Mouse (Mus musculus) forebrain, embryonic 12.5 days (tissue): ENCODE results near the gene Snx8. TPM values are rescaled to one million over a fixed set of nuclear protein-coding genes. Genes with fewer than 3 reads are reported as not detected.

Experiments used
- ATAC-seq: fragments of 200-750 bp; cut with Nextera tagmentation; 2 replicates; pipeline ENCODE4 v1.8.0; 2017; ENCODE audit warnings: moderate TSS enrichment; ENCODE audit not compliant: low FRiP score
- H3K27ac ChIP-seq: fragments of 300-500 bp; sonication (generic); 2 replicates; pipeline ENCODE4 v1.5.1; 2016; ENCODE audit warnings: mild to moderate bottlenecking
- H3K27me3 ChIP-seq: fragments of 300-500 bp; sonication (generic); 2 replicates; pipeline ENCODE4 v1.6.1; 2016; ENCODE audit warnings: mild to moderate bottlenecking
- H3K36me3 ChIP-seq: fragments of 300-500 bp; sonication (generic); replicated peaks from 2 replicates; pipeline ENCODE4 v1.6.1; 2016; ENCODE audit warnings: mild to moderate bottlenecking
- H3K4me1 ChIP-seq: fragments of 300-500 bp; sonication (generic); 2 replicates; pipeline ENCODE4 v1.6.1; 2016
- H3K4me2 ChIP-seq: fragments of 300-500 bp; sonication (generic); 2 replicates; pipeline ENCODE4 v1.6.1; 2016; ENCODE audit warnings: mild to moderate bottlenecking, moderate library complexity
- H3K4me3 ChIP-seq: fragments of 300-500 bp; sonication (generic); replicated peaks from 2 replicates; pipeline ENCODE4 v1.5.1; 2016; ENCODE audit warnings: mild to moderate bottlenecking
- H3K9ac ChIP-seq: fragments of 300-500 bp; sonication (generic); 2 replicates; pipeline ENCODE4 v1.6.1; 2016; ENCODE audit warnings: mild to moderate bottlenecking
- H3K9me3 ChIP-seq: fragments of 300-500 bp; sonication (generic); 2 replicates; pipeline ENCODE4 v1.6.1; 2016
- WGBS: fragments of 180-500 bp; shearing (Covaris S2); methylation state at CpG from one replicate; pipeline ENCODE4 v1.1.7; 2016; 5-methylcytosine and 5-hydroxymethylcytosine counted together
- polyA plus RNA-seq: library from polyadenylated mRNA; unstranded; fragments of >200 nt; fragmentation: Nextera tagmentation; extraction: Ambion mirVana; gene quantifications from 2 replicates; pipeline ENCODE4 v1.2.1, GENCODE M21; 2016

The Snx8 gene
- polyA plus RNA-seq, result 19.2 and 20.7 TPM in 2 replicates

DNA sequence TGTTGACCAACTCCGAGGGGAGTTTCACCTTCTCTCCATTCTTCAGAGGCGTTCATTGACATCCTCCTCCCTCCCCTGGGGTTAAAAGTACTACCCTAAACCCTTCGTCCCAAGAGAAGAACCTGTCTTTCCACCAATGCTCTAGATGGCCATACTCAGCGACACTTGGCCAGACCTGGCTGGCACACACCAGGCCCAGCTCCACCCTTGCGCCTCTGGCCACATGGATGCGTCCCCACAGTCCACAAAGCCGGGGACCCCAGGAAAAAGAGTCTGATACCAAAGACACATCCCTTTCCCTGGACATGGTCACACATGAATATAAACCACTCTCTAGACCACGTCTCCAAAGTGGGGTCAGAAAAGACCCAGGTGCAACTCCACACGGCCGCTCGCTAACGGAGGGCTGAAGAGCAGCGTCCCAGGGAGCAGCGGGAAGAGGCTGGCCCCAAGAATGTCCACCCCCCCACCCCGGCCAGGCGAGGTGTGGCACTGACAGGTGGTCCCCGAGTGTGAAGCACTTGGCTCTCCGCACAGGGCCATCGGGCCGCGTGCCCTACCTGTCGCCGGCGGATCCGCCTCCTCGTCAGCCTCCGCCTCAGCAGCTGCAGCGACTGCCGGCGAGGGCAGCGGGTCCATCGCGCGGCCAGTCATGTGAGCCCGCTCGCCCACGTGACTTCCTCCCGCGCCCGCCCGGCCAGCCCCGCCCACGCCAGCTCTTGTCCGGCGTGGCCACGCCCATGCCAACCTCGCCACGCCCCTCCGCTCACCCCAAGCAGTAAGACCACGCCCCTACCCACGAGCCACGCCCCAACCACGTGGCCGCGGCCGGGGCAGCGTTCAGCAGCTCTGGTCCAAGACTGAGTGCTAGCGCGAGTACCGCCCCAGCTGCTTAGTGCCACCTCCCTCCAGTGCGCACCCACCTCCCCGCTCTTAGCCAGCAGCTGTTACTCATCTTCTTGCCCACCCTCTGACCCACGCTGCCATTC lies at the start of gene Snx8:
Snx8 (minus strand) TSS at position 675 of the 989 bp plus-strand sequence.
- Histone ChIP-seq H3K4me1 (peaks cover 24% of the 10 kb centered on the region), H3K9me3 (no peaks in the 10 kb centered on the region), H3K4me3 (peak within 1 kb of the TSS; percentile 68), H3K4me2 (peak within 1 kb of the TSS; percentile 75), H3K27me3 (peaks cover 4% of the 10 kb centered on the region; the same call in 1 of the 2 replicates), H3K36me3 (no peaks in the 10 kb centered on the region), H3K27ac (no peak within 1 kb of the TSS), H3K9ac (peak within 1 kb of the TSS; percentile 66)
- ATAC-seq, result peak; percentile 94
- under 1% methylated on average over 63 of the region's 63 CpGs for WGBS

- Histone ChIP-seq H3K4me1 (peaks cover 19% of the 10 kb centered on the region), H3K9ac (no peak overlapping the region), H3K4me2 (no peak overlapping the region), H3K9me3 (no peaks in the 10 kb centered on the region), H3K27ac (no peak overlapping the region), H3K4me3 (no peak overlapping the region), H3K36me3 (peaks cover 74% of the 10 kb centered on the region), H3K27me3 (no peaks in the 10 kb centered on the region)
- 91% methylated on average over 17 of the region's 17 CpGs for WGBS
- no peak for ATAC-seq
Measured at GRCm38 (mm10) chr5:140425016-140425783, 36.1 kb upstream of the Snx8 start.

GRCm38 (mm10) chr5:140420616-140421015 lies 31.6 kb upstream of the Snx8 start:
- no peak overlapping the region for H3K27ac ChIP-seq
- H3K4me1 ChIP-seq, result peaks cover 28% of the 10 kb centered on the region
- no peak for ATAC-seq
- H3K9me3 ChIP-seq, result no peaks in the 10 kb centered on the region
- peaks cover 28% of the 10 kb centered on the region for H3K36me3 ChIP-seq
- H3K9ac ChIP-seq, result peak overlapping the region; percentile 98
- H3K4me2 ChIP-seq, result peak overlapping the region; percentile 90
- peak overlapping the region; percentile 99 for H3K4me3 ChIP-seq
- WGBS, result 75% methylated on average over 4 of the region's 4 CpGs
- H3K27me3 ChIP-seq, result no peaks in the 10 kb centered on the region

DNA sequence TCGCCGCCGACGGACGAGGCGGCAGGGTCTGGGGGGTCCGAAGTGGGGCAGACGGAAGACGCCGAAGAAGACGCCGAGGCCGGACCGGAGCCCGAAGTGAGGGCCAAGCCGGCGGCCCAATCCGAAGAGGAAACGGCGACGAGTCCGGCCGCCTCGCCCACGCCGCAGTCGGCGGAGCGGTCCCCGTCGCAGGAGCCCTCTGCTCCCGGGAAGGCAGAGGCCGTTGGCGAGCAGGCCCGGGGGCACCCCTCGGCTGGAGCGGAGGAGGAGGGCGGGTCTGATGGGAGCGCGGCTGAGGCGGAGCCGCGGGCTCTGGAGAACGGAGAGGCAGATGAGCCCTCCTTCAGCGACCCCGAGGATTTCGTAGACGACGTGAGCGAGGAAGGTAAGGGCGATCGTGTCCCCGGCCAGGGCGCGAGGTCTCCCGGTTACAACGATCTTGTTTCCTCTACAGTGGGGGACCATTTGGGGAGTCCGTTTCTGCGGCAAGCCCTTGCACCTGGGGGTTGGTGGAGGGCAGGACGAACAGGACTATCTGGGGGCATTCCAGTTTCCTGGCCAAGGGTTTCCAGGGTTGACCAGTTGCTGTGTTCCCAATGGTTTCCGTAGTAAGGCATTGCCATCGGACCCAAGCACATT lies 30.5 kb upstream of the Snx8 start:
- Histone ChIP-seq H3K27ac (peak overlapping the region; percentile 97), H3K9ac (peak overlapping the region; percentile 98), H3K9me3 (no peaks in the 10 kb centered on the region), H3K4me3 (peak overlapping the region; percentile 99), H3K27me3 (no peaks in the 10 kb centered on the region), H3K4me1 (peaks cover 28% of the 10 kb centered on the region), H3K36me3 (peaks cover 21% of the 10 kb centered on the region), H3K4me2 (peak overlapping the region; percentile 90)
- WGBS, result under 1% methylated on average over 62 of the region's 62 CpGs
- peak; percentile 37 for ATAC-seq

DNA sequence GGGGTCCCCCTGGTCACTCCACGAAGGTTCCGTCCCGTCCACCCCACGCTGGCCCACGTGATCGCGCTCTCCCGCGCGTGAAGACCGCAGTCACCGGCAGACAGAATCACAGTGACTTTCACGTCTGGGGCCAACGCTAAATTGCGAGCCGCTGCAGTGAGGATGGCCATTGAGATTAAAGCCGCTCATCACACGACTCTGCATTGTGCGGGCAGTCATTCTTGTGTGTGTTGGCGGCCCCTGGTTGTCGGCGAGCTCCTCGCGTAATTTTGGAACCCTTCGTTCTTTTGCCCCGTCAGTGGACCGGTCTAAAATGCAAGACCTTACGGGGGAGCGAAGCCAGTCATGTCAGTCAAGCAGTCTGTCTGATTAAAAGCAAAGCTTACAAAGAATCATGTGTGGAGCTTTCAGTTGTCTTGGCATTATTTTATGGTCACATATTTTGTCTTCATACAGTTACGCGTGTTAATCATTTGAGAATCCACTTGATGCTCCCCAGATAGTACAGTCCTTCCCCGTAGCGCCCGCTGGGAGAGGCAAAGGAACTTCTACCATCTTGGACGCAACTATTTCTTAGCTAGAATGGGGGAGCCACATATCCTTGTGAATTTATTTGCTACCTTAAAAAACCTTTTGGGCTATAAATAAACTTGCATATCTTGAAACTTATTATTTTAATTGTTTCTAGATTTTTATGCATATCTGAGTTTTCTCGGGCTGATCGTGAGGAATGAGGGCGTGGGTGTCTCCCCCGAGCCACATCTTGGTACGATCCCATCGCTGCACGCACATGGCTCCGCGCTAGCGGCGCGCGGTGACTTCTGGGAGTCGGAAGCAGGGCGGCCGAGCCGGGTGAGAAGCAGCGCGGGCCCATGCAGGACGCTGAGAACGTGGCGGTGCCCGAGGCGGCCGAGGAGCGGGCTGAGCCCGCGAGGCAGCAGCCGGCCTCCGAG lies 29.7 kb upstream of the Snx8 start, which contains the start of gene Eif3b:
Eif3b (plus strand) TSS at position 840 of the 953 bp plus-strand sequence.
- Histone ChIP-seq H3K36me3 (peaks cover 21% of the 10 kb centered on the region), H3K4me1 (peaks cover 28% of the 10 kb centered on the region), H3K27ac (peak within 1 kb of the TSS; percentile 97), H3K4me3 (peak within 1 kb of the TSS; percentile 99), H3K27me3 (no peaks in the 10 kb centered on the region), H3K9me3 (no peaks in the 10 kb centered on the region), H3K4me2 (peak within 1 kb of the TSS; percentile 90), H3K9ac (peak within 1 kb of the TSS; percentile 98)
- ATAC-seq, result peak; percentile 93
- under 1% methylated on average over 65 of the region's 65 CpGs for WGBS

GRCm38 (mm10) chr5:140418106-140418488 lies 29.0 kb upstream of the Snx8 start:
- WGBS, result under 1% methylated on average over 12 of the region's 12 CpGs
- Histone ChIP-seq H3K9ac (peak overlapping the region; percentile 98), H3K9me3 (no peaks in the 10 kb centered on the region), H3K27ac (peak overlapping the region; percentile 97), H3K4me1 (peaks cover 28% of the 10 kb centered on the region), H3K4me2 (peak overlapping the region; percentile 90), H3K4me3 (peak overlapping the region; percentile 99), H3K27me3 (no peaks in the 10 kb centered on the region), H3K36me3 (peaks cover 15% of the 10 kb centered on the region)
- ATAC-seq, result no peak

DNA sequence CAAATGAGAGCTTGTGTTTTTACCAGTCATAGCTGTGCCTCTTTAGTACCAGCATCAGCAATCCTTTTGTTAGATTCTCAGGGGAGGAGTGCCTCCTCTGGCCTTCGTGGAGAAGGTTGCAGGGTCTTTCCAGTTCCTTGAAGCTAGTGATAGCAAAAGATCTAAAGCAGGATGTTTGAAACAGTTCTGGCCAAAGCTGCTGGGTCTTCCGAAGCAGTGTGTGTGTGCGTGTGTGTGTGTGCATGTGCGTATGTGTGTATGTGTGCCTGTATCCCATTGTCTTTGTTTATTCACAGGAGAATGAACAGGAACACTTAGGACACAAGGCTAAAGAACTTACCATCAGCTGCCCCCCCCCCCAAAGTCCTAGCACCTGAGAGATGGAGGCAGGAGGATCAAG lies 25.6 kb upstream of the Snx8 start:
- 64% methylated on average over 4 of the region's 4 CpGs for WGBS
- no peak overlapping the region for H3K27ac ChIP-seq
- ATAC-seq, result no peak
- no peaks in the 10 kb centered on the region for H3K9me3 ChIP-seq
- no peak overlapping the region for H3K4me2 ChIP-seq
- H3K4me1 ChIP-seq, result peaks cover 4% of the 10 kb centered on the region; the same call in 1 of the 2 replicates
- H3K27me3 ChIP-seq, result no peaks in the 10 kb centered on the region
- no peak overlapping the region for H3K4me3 ChIP-seq
- H3K9ac ChIP-seq, result no peak overlapping the region
- no peaks in the 10 kb centered on the region for H3K36me3 ChIP-seq

DNA sequence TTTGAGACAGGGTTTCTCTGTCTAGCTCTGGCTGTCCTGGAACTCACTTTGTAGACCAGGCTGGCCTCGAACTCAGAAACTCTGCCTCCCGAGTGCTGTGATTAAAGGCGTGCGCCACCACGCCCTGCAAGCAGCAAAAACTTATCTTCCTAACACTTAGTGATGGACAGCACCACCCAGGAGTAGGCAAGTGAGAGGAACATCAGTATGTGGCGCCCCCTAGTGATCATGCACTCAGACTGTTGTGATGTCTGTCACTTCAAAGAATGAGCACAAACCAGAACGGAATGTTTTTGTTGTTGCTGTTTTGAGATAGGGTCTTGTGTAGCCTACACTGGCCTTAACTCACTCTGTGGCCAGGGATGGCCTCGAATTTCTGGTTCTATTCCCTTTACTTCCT lies 22.3 kb upstream of the Snx8 start:
- Histone ChIP-seq H3K4me3 (no peak overlapping the region), H3K36me3 (no peaks in the 10 kb centered on the region), H3K9ac (no peak overlapping the region), H3K27me3 (no peaks in the 10 kb centered on the region), H3K9me3 (0 out of 2 replicates have a peak, but pooled peaks cover 3% of the 10 kb centered on the region), H3K27ac (no peak overlapping the region), H3K4me1 (no peaks in the 10 kb centered on the region), H3K4me2 (no peak overlapping the region)
- 44% methylated on average over 8 of the region's 8 CpGs for WGBS
- ATAC-seq, result no peak

GRCm38 (mm10) chr5:140408801-140409200 lies 19.7 kb upstream of the Snx8 start:
- Histone ChIP-seq H3K9ac (no peak overlapping the region), H3K9me3 (0 out of 2 replicates have a peak, but pooled peaks cover 3% of the 10 kb centered on the region), H3K27ac (no peak overlapping the region), H3K4me2 (no peak overlapping the region), H3K4me3 (no peak overlapping the region), H3K36me3 (no peaks in the 10 kb centered on the region), H3K27me3 (no peaks in the 10 kb centered on the region), H3K4me1 (no peaks in the 10 kb centered on the region)
- ATAC-seq, result no peak

- Histone ChIP-seq H3K4me1 (no peaks in the 10 kb centered on the region), H3K4me2 (no peak overlapping the region), H3K27ac (no peak overlapping the region), H3K9me3 (0 out of 2 replicates have a peak, but pooled peaks cover 3% of the 10 kb centered on the region), H3K27me3 (no peaks in the 10 kb centered on the region), H3K4me3 (no peak overlapping the region), H3K36me3 (no peaks in the 10 kb centered on the region), H3K9ac (no peak overlapping the region)
- no peak for ATAC-seq
- WGBS, result 87% methylated on average over 6 of the region's 6 CpGs
Measured at GRCm38 (mm10) chr5:140406666-140407065, 17.6 kb upstream of the Snx8 start.

GRCm38 (mm10) chr5:140405126-140405525 lies 16.1 kb upstream of the Snx8 start:
- 0 out of 2 replicates have a peak, but pooled peaks cover 3% of the 10 kb centered on the region for H3K9me3 ChIP-seq
- H3K36me3 ChIP-seq, result no peaks in the 10 kb centered on the region
- 83% methylated on average over 6 of the region's 6 CpGs for WGBS

More at GRCm38 (mm10) chr5:140405126-140405525, 16.1 kb upstream of the Snx8 start:
- H3K9ac ChIP-seq, result no peak overlapping the region
- no peaks in the 10 kb centered on the region for H3K27me3 ChIP-seq
- ATAC-seq, result no peak
- no peak overlapping the region for H3K4me3 ChIP-seq
- no peak overlapping the region for H3K4me2 ChIP-seq
- no peaks in the 10 kb centered on the region for H3K4me1 ChIP-seq
- H3K27ac ChIP-seq, result no peak overlapping the region
